In genomic region chr15:102459381-102459780, GRCm38 (mm10) we compare ENCODE assay signal across 8 mouse cellular contexts. TPM values are rescaled to one million over a fixed set of nuclear protein-coding genes. Genes with fewer than 3 reads are reported as not detected.
DNase-seq lines count a peak whose midpoint lies in the region; ATAC-seq and TF ChIP-seq lines count a peak whose summit lies in the region.

No protein-coding gene starts in this region.

- WGBS in heart, embryonic 16.5 days: 33% methylated on average over 6 of the region's 6 CpGs
- 4% methylated on average over 6 of the region's 6 CpGs for WGBS in liver, embryonic 16.5 days (ENCODE audit: insufficient replicate concordance)

- ATAC-seq in heart, embryonic 16.5 days (replicated peaks; ENCODE audit: extremely low read depth, insufficient read depth, low FRiP score): no peak
- no peak for ATAC-seq in liver, embryonic 16.5 days (ENCODE audit: low read depth)
- ATAC-seq in megakaryocyte progenitor cell, adult 5-6 weeks (replicated peaks; ENCODE audit: poor library complexity): no peak

- H3K4me3 ChIP-seq in ES-Bruce4 (ENCODE audit: low read depth, low read length): peak overlapping the region; percentile 89
- peak overlapping the region; percentile 66 for H3K4me3 ChIP-seq in heart, embryonic 16.5 days (ENCODE audit: low read length)
- H3K4me3 ChIP-seq in liver, embryonic 16.5 days (ENCODE audit: low read depth, low read length): peak overlapping the region; percentile 61

- intact Hi-C loops in heart, postnatal 36 days (cut with DNase I): no loop called here

- no peak for TF ChIP-seq EP300 in ES-Bruce4 (IDR thresholded peaks at IDR 0.05; ENCODE audit: insufficient read depth, low read depth, low read length)

- peak; percentile 93 for DNase-seq in heart, adult 11 months
- no peak for DNase-seq in heart, postnatal 36 days
- DNase-seq in urinary bladder, postnatal 10 days (ENCODE audit: low spot score): no peak
- no peak for DNase-seq in embryo, embryonic 10 days (ENCODE audit: low spot score)

- peak overlapping the region; percentile 78 for H3K27ac ChIP-seq in ES-Bruce4 (ENCODE audit: insufficient read depth, low read length)
- H3K27ac ChIP-seq in heart, embryonic 16.5 days (ENCODE audit: low read length): peak overlapping the region; percentile 73; the same call in 1 of the 2 replicates
- peak overlapping the region; percentile 91 for H3K27ac ChIP-seq in liver, embryonic 16.5 days (ENCODE audit: low read length)

- H3K4me1 ChIP-seq in ES-Bruce4 (ENCODE audit: control insufficient read depth, insufficient read depth, low read length): peaks cover 4% of the 10 kb centered on the region
- peaks cover 18% of the 10 kb centered on the region for H3K4me1 ChIP-seq in heart, embryonic 16.5 days (ENCODE audit: control insufficient read depth, insufficient read depth, low read length)
- H3K4me1 ChIP-seq in liver, embryonic 16.5 days (ENCODE audit: control insufficient read depth, low read depth, low read length): peaks cover 40% of the 10 kb centered on the region

- TF ChIP-seq CTCF in ES-Bruce4 (IDR thresholded peaks at IDR 0.05; ENCODE audit: low read depth, low read length): no peak

- no peaks in the 10 kb centered on the region for H3K9me3 ChIP-seq in ES-Bruce4 (replicated peaks; ENCODE audit: control insufficient read depth, insufficient read depth, low read length, poor library complexity, severe bottlenecking)
- no peaks in the 10 kb centered on the region for H3K9me3 ChIP-seq in heart, embryonic 16.5 days (replicated peaks; ENCODE audit: control insufficient read depth, low read length)
- no peaks in the 10 kb centered on the region for H3K9me3 ChIP-seq in liver, embryonic 16.5 days (replicated peaks; ENCODE audit: control insufficient read depth, low read length)

- H3K9ac ChIP-seq in ES-Bruce4 (ENCODE audit: low read depth, poor library complexity, severe bottlenecking): peak overlapping the region; percentile 81
- peak overlapping the region; percentile 74 for H3K9ac ChIP-seq in heart, embryonic 16.5 days (ENCODE audit: low read length)
- H3K9ac ChIP-seq in liver, embryonic 16.5 days (ENCODE audit: low read depth, low read length): peak overlapping the region; percentile 61

- TF ChIP-seq POLR2A in ES-Bruce4 (IDR thresholded peaks at IDR 0.05; ENCODE audit: insufficient read depth, low read length): no peak

- no peaks in the 10 kb centered on the region for H3K27me3 ChIP-seq in ES-Bruce4 (ENCODE audit: control insufficient read depth, insufficient read depth, low read length, poor library complexity, severe bottlenecking)
- no peaks in the 10 kb centered on the region for H3K27me3 ChIP-seq in heart, embryonic 16.5 days (ENCODE audit: control insufficient read depth, insufficient read depth, low read length)
- no peaks in the 10 kb centered on the region for H3K27me3 ChIP-seq in liver, embryonic 16.5 days (ENCODE audit: control insufficient read depth, insufficient read depth, low read depth, low read length)

- peak overlapping the region; percentile 79 for H3K4me2 ChIP-seq in heart, embryonic 16.5 days (ENCODE audit: low read depth, low read length)
- peak overlapping the region; percentile 70 for H3K4me2 ChIP-seq in liver, embryonic 16.5 days (ENCODE audit: low read depth, low read length)

- H3K36me3 ChIP-seq in ES-Bruce4 (ENCODE audit: control insufficient read depth, insufficient read depth, low read length, poor library complexity, severe bottlenecking): peaks cover 7% of the 10 kb centered on the region
- H3K36me3 ChIP-seq in heart, embryonic 16.5 days (ENCODE audit: control insufficient read depth, insufficient read depth): peaks cover 4% of the 10 kb centered on the region
- peaks cover 11% of the 10 kb centered on the region; the same call in 1 of the 2 replicates for H3K36me3 ChIP-seq in liver, embryonic 16.5 days (ENCODE audit: control insufficient read depth, insufficient read depth)

RNA-seq across cellular contexts. Expression of gene Prr13, which starts 0.6 kb away (rescaled TPM):
- 10 to 100 TPM; 19.4 to 26.1 TPM for total RNA-seq in heart, postnatal 36 days (2021)
- polyA plus RNA-seq in ES-Bruce4 (2011; ENCODE audit: insufficient read depth, insufficient read length, low read depth, missing spikeins): 49.7 and 55.4 TPM in 2 replicates
- 86.7 and 92.2 TPM in 2 replicates for polyA plus RNA-seq in heart, embryonic 16.5 days (2015; fragmentation: Nextera tagmentation; extraction: Ambion mirVana)
- 120 and 139 TPM in 2 replicates for polyA plus RNA-seq in liver, embryonic 16.5 days (2015; fragmentation: Nextera tagmentation; extraction: Ambion mirVana)
- total RNA-seq in megakaryocyte progenitor cell, adult 5-6 weeks (2015): 71.0 and 73.0 TPM in 2 replicates
- 48.6 and 51.5 TPM in 2 replicates for total RNA-seq in megakaryocyte progenitor cell, adult 5-6 weeks (2017)

RNA-seq across cellular contexts. Expression of gene Pcbp2, which starts 11.0 kb away (rescaled TPM):
- 100 to 1,000 TPM; 482 to 500 TPM for total RNA-seq in heart, postnatal 36 days (2021)
- 1,129 and 1,194 TPM in 2 replicates for polyA plus RNA-seq in ES-Bruce4 (2011; ENCODE audit: insufficient read depth, insufficient read length, low read depth, missing spikeins)
- 136 and 140 TPM in 2 replicates for polyA plus RNA-seq in heart, embryonic 16.5 days (2015; fragmentation: Nextera tagmentation; extraction: Ambion mirVana)
- 64.7 and 67.7 TPM in 2 replicates for polyA plus RNA-seq in liver, embryonic 16.5 days (2015; fragmentation: Nextera tagmentation; extraction: Ambion mirVana)
- 946 and 973 TPM in 2 replicates for total RNA-seq in megakaryocyte progenitor cell, adult 5-6 weeks (2015)
- total RNA-seq in megakaryocyte progenitor cell, adult 5-6 weeks (2017): 175 and 191 TPM in 2 replicates

RNA-seq across cellular contexts. Expression of gene Amhr2, which starts 14.2 kb away (rescaled TPM):
- under 1 TPM; 0.16 to 0.78 TPM for total RNA-seq in heart, postnatal 36 days (2021)
- 1.8 and 2.8 TPM in 2 replicates for polyA plus RNA-seq in ES-Bruce4 (2011; ENCODE audit: insufficient read depth, insufficient read length, low read depth, missing spikeins)
- 6.6 and 7.6 TPM in 2 replicates for polyA plus RNA-seq in heart, embryonic 16.5 days (2015; fragmentation: Nextera tagmentation; extraction: Ambion mirVana)
- polyA plus RNA-seq in liver, embryonic 16.5 days (2015; fragmentation: Nextera tagmentation; extraction: Ambion mirVana): 0.04 and 0.07 TPM in 2 replicates
- 0.07 TPM in 1 of 2 replicates, not detected in the other for total RNA-seq in megakaryocyte progenitor cell, adult 5-6 weeks (2015)
- not detected in 2 replicates for total RNA-seq in megakaryocyte progenitor cell, adult 5-6 weeks (2017)

RNA-seq across cellular contexts. Expression of gene Gm10337, which starts 44.1 kb away (rescaled TPM):
- not detected for total RNA-seq in heart, postnatal 36 days (2021)
- not detected in 2 replicates for polyA plus RNA-seq in ES-Bruce4 (2011; ENCODE audit: insufficient read depth, insufficient read length, low read depth, missing spikeins)
- polyA plus RNA-seq in heart, embryonic 16.5 days (2015; fragmentation: Nextera tagmentation; extraction: Ambion mirVana): 4.1 TPM in 1 of 2 replicates, not detected in the other
- polyA plus RNA-seq in liver, embryonic 16.5 days (2015; fragmentation: Nextera tagmentation; extraction: Ambion mirVana): not detected in 2 replicates
- total RNA-seq in megakaryocyte progenitor cell, adult 5-6 weeks (2015): not detected in 2 replicates
- total RNA-seq in megakaryocyte progenitor cell, adult 5-6 weeks (2017): not detected in 2 replicates

RNA-seq across cellular contexts. Expression of gene Sp1, which starts 53.4 kb away (rescaled TPM):
- total RNA-seq in heart, postnatal 36 days (2021): 10 to 100 TPM; 45.7 to 49.1 TPM
- 103 and 106 TPM in 2 replicates for polyA plus RNA-seq in ES-Bruce4 (2011; ENCODE audit: insufficient read depth, insufficient read length, low read depth, missing spikeins)
- 5.0 and 5.5 TPM in 2 replicates for polyA plus RNA-seq in heart, embryonic 16.5 days (2015; fragmentation: Nextera tagmentation; extraction: Ambion mirVana)
- polyA plus RNA-seq in liver, embryonic 16.5 days (2015; fragmentation: Nextera tagmentation; extraction: Ambion mirVana): 3.7 TPM in 2 replicates
- 62.0 and 63.9 TPM in 2 replicates for total RNA-seq in megakaryocyte progenitor cell, adult 5-6 weeks (2015)
- 46.4 and 52.9 TPM in 2 replicates for total RNA-seq in megakaryocyte progenitor cell, adult 5-6 weeks (2017)
